Mouse (Mus musculus): Measurements from ENCODE around the gene Camta2.

DNA sequence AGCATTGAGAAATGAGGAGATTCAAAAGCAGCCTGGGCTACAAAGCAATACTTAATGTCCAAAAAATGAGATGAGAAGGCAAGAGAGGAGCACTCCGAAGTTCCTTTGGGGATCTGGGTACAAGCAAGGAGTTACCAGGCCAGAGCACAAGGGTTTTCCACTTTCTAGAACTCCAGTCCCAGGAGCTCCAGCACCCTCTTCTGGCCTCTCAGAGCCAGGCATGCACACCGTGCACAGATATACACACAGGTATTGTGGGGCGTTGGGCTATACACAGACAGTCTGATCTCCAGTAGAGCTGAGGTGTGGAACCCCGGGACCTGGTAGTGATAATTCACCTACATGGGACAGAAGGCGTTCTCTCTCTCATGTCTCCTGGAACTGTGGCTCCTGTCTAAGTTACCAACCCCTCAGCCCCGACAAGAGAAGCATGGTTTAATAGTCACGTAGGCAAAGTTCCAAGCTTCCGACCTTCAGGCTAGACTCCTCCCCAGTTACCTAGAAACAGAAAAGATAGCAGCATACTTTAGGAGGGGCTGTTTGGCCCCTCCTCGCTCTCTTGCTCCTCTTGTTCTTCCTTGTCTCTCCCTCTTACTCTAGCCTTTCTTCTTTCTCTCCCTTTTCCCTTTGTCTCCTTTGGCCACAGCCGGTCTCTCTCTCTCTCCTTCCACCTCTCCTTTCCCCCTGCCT, 64.7 kb downstream of the Camta2 start:
- no peak for TF ChIP-seq POLR2A (IDR thresholded peaks at IDR 0.05; ENCODE audit: insufficient read depth, low read depth, low read length)
- peak; percentile 36 for TF ChIP-seq CTCF (IDR thresholded peaks at IDR 0.05)
